In genomic region chr19:28721834-28722233, GRCm38 (mm10) we compare ENCODE assay signal across 16 mouse cellular contexts. TPM values are rescaled to one million over a fixed set of nuclear protein-coding genes. Genes with fewer than 3 reads are reported as not detected.
DNase-seq lines count a peak whose midpoint lies in the region; ATAC-seq and TF ChIP-seq lines count a peak whose summit lies in the region.
"Had no signal": no experiment of that assay in that cellular context is flagged by ENCODE, and none has a peak within 500 bp of the region (broad histone marks: within the 10 kb centered on the region; RNA-seq: fewer than 3 reads in every experiment).

No protein-coding gene starts in this region.

- no peak overlapping the region for H3K4me3 ChIP-seq in hindbrain, embryonic 16.5 days (ENCODE audit: low read length)
- H3K4me3 ChIP-seq in hindbrain, embryonic 12.5 days: no peak overlapping the region
- H3K4me3 ChIP-seq in midbrain, postnatal 0 days (ENCODE audit: low read depth, low read length): no peak overlapping the region
- H3K4me3 ChIP-seq in midbrain, embryonic 13.5 days (replicated peaks): no peak overlapping the region
- H3K4me3 ChIP-seq: embryonic facial prominence, embryonic 10.5 days; forebrain, embryonic 13.5 days had no signal

- no peak overlapping the region for H3K27ac ChIP-seq in hindbrain, embryonic 16.5 days (ENCODE audit: low read depth, low read length)
- no peak overlapping the region for H3K27ac ChIP-seq in hindbrain, embryonic 12.5 days
- no peak overlapping the region for H3K27ac ChIP-seq in midbrain, postnatal 0 days (ENCODE audit: low read depth, low read length)
- H3K27ac ChIP-seq in midbrain, embryonic 13.5 days: no peak overlapping the region
- H3K27ac ChIP-seq: embryonic facial prominence, embryonic 10.5 days; forebrain, embryonic 13.5 days had no signal

- H3K36me3 ChIP-seq in hindbrain, embryonic 16.5 days (ENCODE audit: control insufficient read depth, insufficient read depth, low read length): no peaks in the 10 kb centered on the region
- H3K36me3 ChIP-seq in hindbrain, embryonic 12.5 days: no peaks in the 10 kb centered on the region
- no peaks in the 10 kb centered on the region for H3K36me3 ChIP-seq in midbrain, postnatal 0 days (ENCODE audit: insufficient read depth, low read length)
- no peaks in the 10 kb centered on the region for H3K36me3 ChIP-seq in midbrain, embryonic 13.5 days
- H3K36me3 ChIP-seq: embryonic facial prominence, embryonic 10.5 days had no signal

- H3K9me3 ChIP-seq in hindbrain, embryonic 16.5 days (ENCODE audit: control insufficient read depth, low read length): no peaks in the 10 kb centered on the region
- no peaks in the 10 kb centered on the region; the same call in 1 of the 2 replicates for H3K9me3 ChIP-seq in hindbrain, embryonic 12.5 days (replicated peaks)
- H3K9me3 ChIP-seq in midbrain, postnatal 0 days (ENCODE audit: low read length): no peaks in the 10 kb centered on the region
- H3K9me3 ChIP-seq in midbrain, embryonic 13.5 days: no peaks in the 10 kb centered on the region
- H3K9me3 ChIP-seq: embryonic facial prominence, embryonic 10.5 days; forebrain, embryonic 13.5 days had no signal

- WGBS in hindbrain, embryonic 16.5 days: 65% methylated on average over 10 of the region's 10 CpGs
- WGBS in hindbrain, embryonic 12.5 days: 80% methylated on average over 10 of the region's 10 CpGs
- WGBS in midbrain, postnatal 0 days: 87% methylated on average over 10 of the region's 10 CpGs
- WGBS in midbrain, embryonic 13.5 days: 79% methylated on average over 10 of the region's 10 CpGs

- H3K4me1 ChIP-seq in hindbrain, embryonic 16.5 days (ENCODE audit: control insufficient read depth, insufficient read depth, low read depth, low read length): peaks cover 2% of the 10 kb centered on the region; the same call in 1 of the 2 replicates
- no peaks in the 10 kb centered on the region for H3K4me1 ChIP-seq in hindbrain, embryonic 12.5 days
- no peaks in the 10 kb centered on the region for H3K4me1 ChIP-seq in midbrain, postnatal 0 days (ENCODE audit: insufficient read depth, low read length)
- no peaks in the 10 kb centered on the region for H3K4me1 ChIP-seq in midbrain, embryonic 13.5 days (replicated peaks)
- H3K4me1 ChIP-seq: embryonic facial prominence, embryonic 10.5 days; forebrain, embryonic 13.5 days had no signal

- DNase-seq in cerebellum, postnatal 14 days: peak; percentile 16
- no peak for DNase-seq in cerebellum, adult 18-20 months
- DNase-seq in midbrain, postnatal 0 days (ENCODE audit: low spot score): peak; percentile 17
- DNase-seq: adrenal gland, postnatal 14 days; forebrain, postnatal 0 days; gastrocnemius, postnatal 14 days; heart, postnatal 14 days had no signal

- ATAC-seq in hindbrain, embryonic 16.5 days: 0 out of 2 replicates have a peak, but pooled peaks have one; percentile 54
- ATAC-seq in hindbrain, embryonic 12.5 days (ENCODE audit: low FRiP score): no peak
- ATAC-seq in midbrain, postnatal 0 days (ENCODE audit: low FRiP score): no peak
- ATAC-seq in midbrain, embryonic 13.5 days: no peak
- ATAC-seq: activated CD4-positive, CD25-positive, alpha-beta regulatory T cell, adult 4 months; forebrain, embryonic 13.5 days; forebrain, postnatal 0 days; intestine, embryonic 16.5 days; Patski had no signal

- no peaks in the 10 kb centered on the region; the same call in 1 of the 2 replicates for H3K27me3 ChIP-seq in hindbrain, embryonic 16.5 days (replicated peaks; ENCODE audit: control insufficient read depth, insufficient read depth, low read length)
- peaks cover 37% of the 10 kb centered on the region for H3K27me3 ChIP-seq in hindbrain, embryonic 12.5 days
- no peaks in the 10 kb centered on the region for H3K27me3 ChIP-seq in midbrain, postnatal 0 days (ENCODE audit: insufficient read depth, low read length)
- H3K27me3 ChIP-seq in midbrain, embryonic 13.5 days: peaks cover 21% of the 10 kb centered on the region
- H3K27me3 ChIP-seq: CH12.LX, Patski had no signal

- no peak overlapping the region for H3K4me2 ChIP-seq in hindbrain, embryonic 16.5 days (ENCODE audit: low read length)
- H3K4me2 ChIP-seq in hindbrain, embryonic 12.5 days (replicated peaks): no peak overlapping the region
- H3K4me2 ChIP-seq in midbrain, postnatal 0 days (ENCODE audit: low read depth, low read length, poor library complexity, severe bottlenecking): no peak overlapping the region
- no peak overlapping the region for H3K4me2 ChIP-seq in midbrain, embryonic 13.5 days (replicated peaks)
- H3K4me2 ChIP-seq: forebrain, embryonic 13.5 days had no signal

- H3K9ac ChIP-seq in hindbrain, embryonic 16.5 days (ENCODE audit: low read depth, low read length): no peak overlapping the region
- H3K9ac ChIP-seq in hindbrain, embryonic 12.5 days: no peak overlapping the region
- no peak overlapping the region for H3K9ac ChIP-seq in midbrain, postnatal 0 days (replicated peaks; ENCODE audit: low read length, poor library complexity, severe bottlenecking)
- H3K9ac ChIP-seq in midbrain, embryonic 13.5 days (replicated peaks): no peak overlapping the region
- H3K9ac ChIP-seq: forebrain, embryonic 13.5 days; forebrain, postnatal 0 days had no signal

- TF ChIP-seq CTCF in midbrain, postnatal 0 days (IDR thresholded peaks at IDR 0.05): no peak

RNA-seq across cellular contexts. Expression of gene Glis3, which starts 42.0 kb away (rescaled TPM):
- polyA plus RNA-seq in hindbrain, embryonic 16.5 days (2015; fragmentation: Nextera tagmentation; extraction: Ambion mirVana): 2.5 and 2.9 TPM in 2 replicates
- polyA plus RNA-seq in hindbrain, embryonic 12.5 days (2016; fragmentation: Nextera tagmentation; extraction: Ambion mirVana): 2.6 and 2.7 TPM in 2 replicates
- 16.5 and 27.1 TPM in 2 replicates for total RNA-seq in midbrain, postnatal 0 days (2014; rRNA removed)
- polyA plus RNA-seq in midbrain, postnatal 0 days (2015; fragmentation: Nextera tagmentation; extraction: Ambion mirVana): 0.75 and 1.2 TPM in 2 replicates
- polyA plus RNA-seq in midbrain, embryonic 13.5 days (2015; fragmentation: Nextera tagmentation; extraction: Ambion mirVana): 2.2 and 2.9 TPM in 2 replicates
- total RNA-seq: CH12.LX had no signal

Comparison
In these comparisons a context has a peak if more than half of its experiments do, and no peak if none do; other contexts are left out.
1. DNase-seq: peak in cerebellum, postnatal 14 days (2 of 2) and midbrain, postnatal 0 days (single experiment); none in cerebellum, adult 18-20 months (0 of 2).